Mouse (Mus musculus) olfactory bulb, adult 2 months (tissue): ENCODE results near the gene Fars2.

ENCODE experiments used
- CTCF ChIP-seq: fragments of 200-500 bp; IDR thresholded peaks from 2 replicates; pipeline ENCODE4 v1.5.1; 2012; ENCODE audit warnings: low read depth, mild to moderate bottlenecking, low read length, moderate library complexity; ENCODE audit not compliant: insufficient read depth
- POLR2A ChIP-seq: fragments of 200-500 bp; IDR thresholded peaks from 2 replicates; pipeline ENCODE4 v1.6.1; 2012; ENCODE audit warnings: mild to moderate bottlenecking, low read depth, low read length, moderate library complexity; ENCODE audit not compliant: insufficient read depth

- TF ChIP-seq POLR2A (no peak), CTCF (no peak)
These were observed 181.0 kb downstream of the Fars2 start for GRCm38 (mm10) chr13:36297950-36298781.
